Mouse (Mus musculus) small intestine, adult 2 months (tissue): ENCODE measurements around the gene Exoc6. TPM values are rescaled to one million over a fixed set of nuclear protein-coding genes. Genes with fewer than 3 reads are reported as not detected.

Experiments
- H3K27ac ChIP-seq: fragments of 200-500 bp; 2 replicates; pipeline ENCODE4 v1.5.1; 2012; ENCODE audit warnings: low read depth, low read length, control low read depth, inconsistent platforms; ENCODE audit not compliant: insufficient read depth
- H3K27me3 ChIP-seq: fragments of 200-500 bp; 2 replicates; pipeline ENCODE4 v1.6.1; 2012; ENCODE audit warnings: mild to moderate bottlenecking, moderate library complexity, low read length, inconsistent platforms; ENCODE audit not compliant: control insufficient read depth, insufficient read depth
- H3K36me3 ChIP-seq: fragments of 200-500 bp; 2 replicates; pipeline ENCODE4 v1.6.1; 2012; ENCODE audit warnings: mild to moderate bottlenecking, low read length, control low read depth, inconsistent platforms; ENCODE audit not compliant: control insufficient read depth, insufficient read depth
- H3K4me1 ChIP-seq: fragments of 200-500 bp; 2 replicates; pipeline ENCODE4 v1.6.1; 2012; ENCODE audit warnings: low read length, inconsistent platforms, mixed read lengths; ENCODE audit not compliant: control insufficient read depth, insufficient read depth, insufficient read length
- H3K4me3 ChIP-seq: fragments of 200-500 bp; 2 replicates; pipeline ENCODE4 v1.5.1; 2012; ENCODE audit warnings: low read depth, mild to moderate bottlenecking, control low read depth, inconsistent platforms, low read length, moderate library complexity
- CTCF ChIP-seq: fragments of 200-500 bp; IDR thresholded peaks from 2 replicates; pipeline ENCODE4 v1.5.1; 2012; ENCODE audit warnings: low read depth, mild to moderate bottlenecking, control low read depth, inconsistent platforms, low read length, moderate library complexity, mixed read lengths; ENCODE audit not compliant: insufficient replicate concordance, insufficient read length; ENCODE audit errors: extremely low read depth
- POLR2A ChIP-seq: fragments of 200-500 bp; IDR thresholded peaks from 2 replicates; pipeline ENCODE4 v1.6.1; 2012; ENCODE audit warnings: low read depth, mild to moderate bottlenecking, control low read depth, inconsistent platforms, low read length, moderate library complexity
- WGBS: fragments of 180-500 bp; shearing (Covaris S2); methylation state at CpG from one replicate; pipeline ENCODE4 v1.1.7; 2018; 5-methylcytosine and 5-hydroxymethylcytosine counted together
- polyA plus RNA-seq: library from polyadenylated mRNA; depleted of rRNA; stranded (reverse); fragments of >200 nt; gene quantifications from 2 replicates; pipeline ENCODE4 v1.2.3, GENCODE M21; 2012

Gene Exoc6
- polyA plus RNA-seq, 1 experiment: 5.3 TPM

GRCm38 (mm10) chr19:37590544-37590943 is 40.3 kb downstream of the Exoc6 start:
- TF ChIP-seq CTCF: no peak
- TF ChIP-seq POLR2A: no peak
- peaks cover 45% of the 10 kb centered on the region for H3K36me3 ChIP-seq
- H3K4me3 ChIP-seq: no peak overlapping the region
- WGBS: 93% methylated on average over 7 of the region's 7 CpGs
- H3K27ac ChIP-seq: no peak overlapping the region
- no peaks in the 10 kb centered on the region for H3K27me3 ChIP-seq
- no peaks in the 10 kb centered on the region for H3K4me1 ChIP-seq

- WGBS: 50% methylated on average over 22 of the region's 22 CpGs
These were observed 52.0 kb downstream of the Exoc6 start for GRCm38 (mm10) chr19:37601968-37602848.

GRCm38 (mm10) chr19:37609991-37610390 is 59.8 kb downstream of the Exoc6 start:
- no peaks in the 10 kb centered on the region for H3K4me1 ChIP-seq
- H3K27ac ChIP-seq: no peak overlapping the region
- H3K27me3 ChIP-seq: no peaks in the 10 kb centered on the region
- 84% methylated on average over 7 of the region's 7 CpGs for WGBS
- H3K36me3 ChIP-seq: peaks cover 23% of the 10 kb centered on the region
- TF ChIP-seq POLR2A: no peak
- no peak for TF ChIP-seq CTCF
- H3K4me3 ChIP-seq: no peak overlapping the region

More at GRCm38 (mm10) chr19:37601968-37602848, 52.0 kb downstream of the Exoc6 start:
- no peaks in the 10 kb centered on the region for H3K27me3 ChIP-seq
- no peak overlapping the region for H3K4me3 ChIP-seq
- H3K4me1 ChIP-seq: no peaks in the 10 kb centered on the region
- no peak for TF ChIP-seq CTCF
- TF ChIP-seq POLR2A: no peak
- H3K36me3 ChIP-seq: peaks cover 29% of the 10 kb centered on the region
- H3K27ac ChIP-seq: no peak overlapping the region

GRCm38 (mm10) chr19:37612893-37613292 is 62.7 kb downstream of the Exoc6 start:
- Histone ChIP-seq H3K27me3 (no peaks in the 10 kb centered on the region), H3K4me1 (no peaks in the 10 kb centered on the region), H3K36me3 (peaks cover 20% of the 10 kb centered on the region), H3K27ac (no peak overlapping the region), H3K4me3 (no peak overlapping the region)
- TF ChIP-seq POLR2A: no peak
- TF ChIP-seq CTCF: no peak
- WGBS: 62% methylated on average over 7 of the region's 7 CpGs

- TF ChIP-seq POLR2A (no peak), CTCF (no peak)
- WGBS: 95% methylated on average over 4 of the region's 4 CpGs
- Histone ChIP-seq H3K27me3 (no peaks in the 10 kb centered on the region), H3K36me3 (peaks cover 9% of the 10 kb centered on the region), H3K27ac (no peak overlapping the region), H3K4me1 (no peaks in the 10 kb centered on the region), H3K4me3 (no peak overlapping the region)
These were observed 64.9 kb downstream of the Exoc6 start for GRCm38 (mm10) chr19:37615039-37615630.

GRCm38 (mm10) chr19:37647994-37648393 is 97.8 kb downstream of the Exoc6 start:
- 66% methylated on average over 2 of the region's 2 CpGs for WGBS

GRCm38 (mm10) chr19:37650526-37650925 is 100.3 kb downstream of the Exoc6 start:
- H3K4me1 ChIP-seq: no peaks in the 10 kb centered on the region
- 40% methylated on average over 2 of the region's 2 CpGs for WGBS
- no peak for TF ChIP-seq CTCF
- TF ChIP-seq POLR2A: no peak
- H3K36me3 ChIP-seq: peaks cover 2% of the 10 kb centered on the region
- H3K4me3 ChIP-seq: no peak overlapping the region
- no peak overlapping the region for H3K27ac ChIP-seq
- no peaks in the 10 kb centered on the region for H3K27me3 ChIP-seq

More at GRCm38 (mm10) chr19:37647994-37648393, 97.8 kb downstream of the Exoc6 start:
- no peak overlapping the region for H3K27ac ChIP-seq
- no peaks in the 10 kb centered on the region for H3K27me3 ChIP-seq
- H3K36me3 ChIP-seq: peaks cover 5% of the 10 kb centered on the region; the same call in 1 of the 2 replicates
- H3K4me3 ChIP-seq: no peak overlapping the region
- TF ChIP-seq CTCF: no peak
- TF ChIP-seq POLR2A: no peak
- H3K4me1 ChIP-seq: no peaks in the 10 kb centered on the region
